Mouse (Mus musculus) lung, postnatal 25 days (tissue): ENCODE measurements at regions not wholly inside any gene's neighbourhood (a gene's known extent, or its start where the extent isn't known, plus 50 kb on each side); places are given as distances from the start of the nearest gene placed in this dataset.
A peak's percentile ranks its signal among the peaks of the same experiment; 100 is the strongest.

Experiments used
- DNase-seq: peaks from one replicate; pipeline ENCODE4 v3.0.0; 2022; ENCODE audit warnings: low spot score

DNA sequence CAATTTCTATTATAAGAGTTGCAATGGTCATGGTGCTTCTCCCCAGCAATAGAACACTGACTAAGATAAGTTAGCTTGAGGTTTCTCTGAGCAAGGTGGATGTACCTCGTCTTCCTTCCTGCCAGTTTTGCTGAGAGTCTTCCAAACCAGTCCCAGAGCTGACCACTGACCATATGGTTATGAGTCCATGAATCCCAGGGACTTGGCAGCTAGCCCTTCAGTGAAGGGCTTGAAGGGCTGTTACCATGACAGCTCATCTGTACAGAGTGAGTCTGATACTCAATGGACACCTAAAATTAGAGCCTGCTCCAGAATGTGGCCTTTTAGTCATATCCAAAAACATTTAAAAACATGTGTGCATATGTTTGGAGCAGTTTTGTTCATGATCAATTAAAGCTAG, 297.5 kb upstream of the Thsd7b start:
- no peak for DNase-seq

DNA sequence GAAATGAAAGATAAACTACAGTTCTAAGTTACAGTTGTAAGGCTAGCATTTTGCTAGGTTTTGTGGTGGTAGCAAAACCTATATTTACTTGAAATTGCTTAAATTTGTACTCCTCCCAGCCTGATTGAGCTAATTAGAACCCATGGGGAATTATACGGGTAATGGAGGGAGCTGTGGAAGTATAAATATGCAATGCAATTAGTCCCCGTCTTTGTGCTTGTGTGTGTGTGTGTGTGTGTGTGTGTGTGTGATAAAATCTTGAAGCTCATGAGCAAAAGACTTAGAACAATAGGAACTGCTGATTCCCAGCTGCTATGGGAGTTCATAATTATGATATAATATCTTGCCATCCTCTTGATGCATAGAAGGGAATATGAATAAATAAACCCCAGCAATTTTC, 321.7 kb upstream of the Thsd7b start:
- DNase-seq: no peak

DNA sequence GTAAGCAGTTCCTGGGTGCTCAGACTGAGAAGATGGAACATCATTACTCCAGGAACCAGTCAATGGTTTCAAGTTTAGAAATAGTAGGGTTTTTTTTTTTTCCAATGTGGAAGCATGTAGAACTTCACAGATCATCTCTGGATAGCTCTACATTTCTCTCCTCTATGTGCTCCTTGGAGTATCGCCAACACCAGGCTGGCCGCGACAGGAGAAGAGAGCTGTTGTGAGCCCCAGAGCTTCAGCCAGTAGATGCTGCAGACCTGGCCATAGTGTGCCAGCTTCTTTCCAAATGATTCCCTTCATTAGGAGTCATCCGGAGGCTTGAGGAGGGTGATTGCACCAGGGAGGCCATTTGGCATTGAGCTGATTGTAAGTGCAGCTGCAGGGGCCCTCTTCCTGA, 322.6 kb upstream of the Thsd7b start:
- no peak for DNase-seq

DNA sequence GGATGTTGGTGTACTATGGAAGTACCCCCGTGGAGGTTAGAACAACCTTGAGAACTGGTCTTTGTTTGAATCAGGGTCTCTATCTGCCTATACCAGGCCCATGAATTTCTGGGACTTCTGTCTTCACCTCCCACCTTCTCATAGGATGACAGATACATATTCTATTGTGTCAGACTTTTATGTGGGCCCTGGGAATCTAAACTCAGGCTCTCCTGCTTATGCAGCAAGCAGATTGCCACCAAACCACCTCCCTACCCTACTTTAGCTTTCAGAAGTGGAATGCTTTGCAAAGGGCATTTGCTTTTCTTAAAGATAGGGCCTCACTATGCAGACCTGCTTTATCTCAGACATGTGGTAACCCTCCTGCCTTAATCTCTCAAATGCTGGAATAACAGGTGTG, 322.7 kb upstream of the Cxcr4 start:
- no peak for DNase-seq

DNA sequence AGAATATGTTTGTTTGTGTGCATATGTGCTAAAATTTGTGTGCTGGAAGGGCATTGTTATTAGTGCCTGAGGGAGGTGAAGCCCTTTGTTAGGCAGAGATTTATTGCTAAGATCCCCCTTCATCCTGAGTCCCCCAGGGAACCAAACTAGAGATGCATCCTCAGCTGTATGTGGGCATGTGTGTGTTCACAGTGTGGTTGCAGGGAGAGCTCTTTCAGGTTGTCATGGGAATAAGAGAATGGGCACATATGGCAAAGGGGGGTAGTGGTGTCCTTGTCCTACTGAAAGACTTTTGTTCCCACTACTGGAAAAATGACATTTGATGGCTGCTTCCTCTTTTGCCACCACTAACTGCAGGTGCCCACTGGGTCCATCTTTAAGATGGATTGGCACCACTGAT, 320.4 kb upstream of the Cxcr4 start:
- DNase-seq: no peak

DNA sequence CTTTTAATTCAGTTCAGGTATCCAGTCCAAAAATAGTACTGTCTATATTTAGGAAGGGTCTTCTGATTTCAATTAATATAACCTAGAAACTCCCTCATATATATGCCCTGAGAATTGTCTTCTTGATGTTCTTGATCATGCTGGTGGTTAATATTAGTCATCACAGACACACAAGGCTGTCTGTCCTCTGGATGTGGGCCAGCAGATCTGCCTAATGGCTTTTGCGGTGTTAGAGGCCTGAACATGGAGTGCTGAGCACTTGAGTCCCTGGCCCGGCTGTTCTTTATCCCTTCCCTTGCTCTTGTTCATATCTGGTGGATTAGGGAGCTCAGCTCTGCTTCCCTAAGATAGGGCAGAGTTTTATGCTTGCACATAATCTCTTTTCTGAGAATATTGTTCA, 315.5 kb upstream of the Cxcr4 start:
- no peak for DNase-seq

DNA sequence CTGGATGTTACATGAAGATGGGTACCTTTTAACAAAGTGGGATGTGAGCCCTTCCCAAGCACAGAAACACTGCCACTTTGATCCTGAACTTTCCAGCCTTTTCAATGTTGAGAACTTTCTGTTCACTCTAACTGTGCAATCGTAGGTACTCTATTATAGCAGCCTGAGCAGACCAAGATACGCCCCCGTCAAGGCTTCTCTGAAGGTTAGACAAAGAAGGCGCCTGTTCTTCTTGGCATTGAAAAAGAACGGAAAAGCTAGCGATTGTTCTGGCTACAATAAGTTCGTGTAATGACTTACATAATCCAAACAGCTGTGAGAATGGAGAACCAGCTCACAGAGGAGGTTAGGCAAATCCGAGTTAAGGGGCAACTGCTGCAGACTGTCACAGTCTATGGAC, 305.9 kb upstream of the Cxcr4 start:
- no peak for DNase-seq

DNA sequence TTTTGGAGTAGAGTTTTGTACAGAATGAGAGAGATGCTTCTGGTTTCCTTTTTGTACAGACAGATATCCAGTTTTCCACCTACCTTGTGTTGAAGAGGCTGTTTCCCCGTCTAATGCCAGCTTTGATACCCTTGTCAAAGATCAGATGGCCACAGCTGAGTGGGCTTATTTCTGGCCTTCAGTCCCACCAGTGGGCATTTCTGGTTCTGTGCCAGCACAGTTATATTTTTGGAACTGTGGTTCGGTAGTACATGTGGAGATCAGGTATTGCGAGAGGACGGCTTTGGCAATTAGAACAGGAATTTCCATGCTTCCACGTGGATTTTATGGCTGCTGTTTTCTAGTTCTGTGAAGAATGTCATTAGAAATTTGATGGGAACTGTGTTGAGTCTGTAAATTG, 302.5 kb upstream of the Cxcr4 start:
- no peak for DNase-seq

DNA sequence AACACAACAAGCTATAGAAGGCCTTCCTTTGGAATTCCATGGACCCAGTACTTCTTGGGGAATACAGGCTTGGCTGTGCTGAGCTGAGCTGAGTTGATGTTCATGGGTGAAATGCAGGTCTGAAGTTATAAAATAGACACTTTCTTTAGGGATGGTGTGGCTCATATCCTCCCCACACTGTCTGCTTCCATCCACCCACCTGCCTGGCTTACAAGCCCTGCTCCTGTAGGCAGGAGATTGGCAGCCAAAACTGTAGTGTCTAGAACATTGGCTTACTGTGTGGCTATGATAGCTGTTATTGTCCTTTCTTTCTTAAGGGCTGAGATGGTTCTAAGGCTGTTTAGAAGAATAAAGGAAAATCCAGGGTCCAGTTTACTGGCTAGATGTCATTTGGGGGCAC, 286.2 kb upstream of the Cxcr4 start:
- no peak for DNase-seq

DNA sequence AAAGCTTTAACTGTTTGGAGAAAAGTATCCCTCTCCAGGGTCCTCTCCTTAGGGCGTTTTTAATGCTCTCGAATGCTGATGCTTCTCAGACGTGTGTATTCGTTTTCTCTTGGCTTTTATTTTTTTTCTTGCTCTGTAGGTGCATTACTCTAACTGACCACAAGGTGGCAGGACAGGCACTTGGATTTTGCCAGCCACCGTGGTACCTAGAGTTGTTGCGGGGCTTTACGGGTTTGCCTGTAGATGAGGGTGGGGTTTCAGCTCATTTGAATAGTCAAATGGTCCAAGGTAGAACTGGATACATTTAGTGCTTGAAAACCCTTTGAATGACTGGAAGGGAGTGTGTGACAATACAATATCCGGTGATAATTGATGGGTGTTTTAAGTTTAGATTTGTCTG, 283.2 kb upstream of the Cxcr4 start:
- peak; percentile 6 for DNase-seq

DNA sequence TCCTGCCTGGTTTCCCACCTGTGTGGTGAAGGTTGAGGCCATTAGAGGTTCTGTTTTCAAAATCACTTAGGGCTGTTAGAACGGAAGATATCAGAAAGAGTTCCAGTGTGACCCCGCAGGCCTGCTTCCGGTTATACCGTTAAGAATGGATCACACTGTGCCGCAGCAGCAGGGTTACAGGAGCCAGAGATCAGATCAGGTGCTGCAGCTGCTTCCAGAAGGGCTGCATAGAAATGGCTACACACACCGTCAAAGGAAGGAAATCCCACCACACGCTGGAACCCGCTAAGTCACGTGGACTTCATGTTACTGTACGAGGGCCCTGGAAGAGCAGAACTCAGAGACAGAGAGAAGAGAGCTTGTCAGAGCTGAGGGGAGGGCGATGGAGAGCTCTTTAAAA, 282.1 kb upstream of the Cxcr4 start:
- DNase-seq: no peak

DNA sequence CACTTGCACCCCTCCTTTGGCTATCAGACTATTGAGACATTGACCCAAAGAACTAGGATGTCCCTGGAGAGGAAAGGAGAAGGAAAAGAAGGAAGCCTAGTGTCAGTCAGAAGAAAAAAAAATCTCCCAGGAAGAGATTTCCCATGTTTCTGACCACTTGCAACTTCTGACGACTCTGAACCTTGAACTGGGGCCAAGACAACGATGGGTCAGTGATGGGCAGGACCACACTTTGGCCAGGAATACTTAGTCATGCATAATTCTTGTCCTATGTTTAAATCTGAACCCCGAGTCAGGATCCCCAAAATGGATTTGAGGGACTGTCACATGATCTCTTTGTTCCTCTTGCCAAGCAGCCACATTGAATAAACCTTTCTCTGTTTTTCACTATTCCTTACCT, 276.7 kb upstream of the Cxcr4 start:
- no peak for DNase-seq

DNA sequence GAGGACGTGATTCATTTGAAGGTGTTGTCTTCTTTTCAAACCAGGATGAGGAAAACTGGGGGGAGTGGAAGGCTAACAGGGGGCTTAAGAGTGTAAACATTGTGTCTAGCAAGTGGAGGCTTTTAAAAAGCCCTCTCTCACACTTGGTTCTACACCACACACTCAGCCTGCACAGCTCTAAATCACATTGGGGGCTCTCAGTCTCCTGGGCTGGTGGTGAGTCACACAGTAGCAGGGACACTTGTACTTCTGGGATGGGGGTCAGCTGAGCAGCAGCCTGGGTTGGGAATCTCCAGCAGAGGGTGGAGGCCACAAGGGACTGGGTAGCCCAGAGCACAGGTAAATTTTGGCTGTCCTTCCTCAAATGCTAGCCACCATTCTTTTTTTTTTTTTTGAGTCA, 268.4 kb upstream of the Cxcr4 start:
- DNase-seq: no peak

DNA sequence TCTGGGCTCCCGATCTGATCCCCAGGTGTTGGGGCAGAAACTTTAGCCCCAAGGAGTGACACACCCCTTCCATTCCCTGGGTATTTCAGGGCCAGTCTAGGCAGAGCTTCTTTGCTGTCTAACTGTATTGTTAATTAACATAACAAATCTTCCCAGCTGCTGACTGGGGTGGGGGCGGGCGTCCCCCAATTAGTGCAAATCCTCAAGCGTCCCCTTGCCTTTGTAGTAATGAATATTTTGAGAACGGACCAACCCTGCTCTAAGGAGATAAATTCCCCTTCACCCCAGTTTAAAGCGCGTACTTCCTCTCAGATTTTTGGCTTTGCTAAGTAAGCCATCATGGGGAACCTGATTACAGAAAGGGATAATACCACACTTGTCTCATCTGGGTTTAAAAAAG, 268.0 kb upstream of the Cxcr4 start:
- DNase-seq: no peak

DNA sequence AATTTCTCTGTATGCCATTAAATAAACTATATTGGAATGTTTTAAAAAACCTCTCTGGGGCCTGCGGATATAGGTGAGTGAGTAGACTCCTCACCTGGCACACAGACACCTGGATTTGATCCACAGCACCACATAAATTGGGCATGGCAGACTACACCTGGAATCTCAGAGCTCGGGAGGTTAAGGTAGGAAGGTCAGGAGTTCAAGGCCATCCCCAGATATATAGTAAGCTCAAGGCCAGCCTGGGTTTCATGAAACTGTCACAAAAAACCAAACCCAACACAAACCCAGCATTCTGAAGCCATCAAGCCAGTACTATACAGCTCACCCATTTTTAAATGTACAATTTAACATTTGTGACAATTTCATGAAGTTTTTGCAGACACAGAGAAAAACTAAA, 266.6 kb upstream of the Cxcr4 start:
- no peak for DNase-seq

DNA sequence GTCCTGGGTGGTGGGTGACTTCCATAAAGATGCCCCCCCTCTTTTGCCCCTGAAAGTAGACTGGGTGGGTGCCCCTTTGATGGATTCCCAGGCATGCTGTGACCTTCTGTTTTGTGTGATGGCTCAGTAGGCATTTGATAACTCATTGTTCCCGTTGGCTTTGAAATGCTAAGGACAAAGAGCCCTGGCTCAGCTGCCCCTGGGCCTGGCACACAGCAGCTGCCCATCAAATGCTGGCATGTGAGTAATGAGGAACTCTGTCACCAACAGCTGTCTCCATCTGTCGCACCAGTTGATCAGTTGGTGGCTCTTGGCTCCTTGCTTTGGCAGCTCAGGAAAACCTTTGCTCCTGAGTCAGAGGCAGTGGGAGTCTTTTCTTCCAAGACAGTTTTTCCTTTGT, 264.8 kb upstream of the Cxcr4 start:
- DNase-seq: no peak

DNA sequence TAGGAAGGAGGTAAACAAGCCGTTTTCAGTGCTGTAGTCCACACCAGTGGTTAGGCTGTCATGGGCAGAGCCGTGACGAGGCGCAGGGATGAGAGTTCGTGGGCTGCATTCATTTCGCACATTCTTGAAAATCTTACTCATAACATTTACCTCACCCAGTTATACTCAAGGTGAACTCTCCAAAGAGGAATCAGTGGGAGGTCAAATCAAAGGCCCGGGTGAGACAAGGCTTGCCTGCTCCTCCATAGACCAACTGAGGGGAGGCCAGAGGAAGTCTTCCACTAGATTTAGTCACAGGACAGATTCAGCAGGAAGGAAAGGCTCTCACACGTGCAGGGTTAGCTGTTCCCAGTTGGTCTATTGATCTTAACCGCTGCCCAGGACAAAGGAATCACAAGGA, 262.6 kb upstream of the Cxcr4 start:
- no peak for DNase-seq

DNA sequence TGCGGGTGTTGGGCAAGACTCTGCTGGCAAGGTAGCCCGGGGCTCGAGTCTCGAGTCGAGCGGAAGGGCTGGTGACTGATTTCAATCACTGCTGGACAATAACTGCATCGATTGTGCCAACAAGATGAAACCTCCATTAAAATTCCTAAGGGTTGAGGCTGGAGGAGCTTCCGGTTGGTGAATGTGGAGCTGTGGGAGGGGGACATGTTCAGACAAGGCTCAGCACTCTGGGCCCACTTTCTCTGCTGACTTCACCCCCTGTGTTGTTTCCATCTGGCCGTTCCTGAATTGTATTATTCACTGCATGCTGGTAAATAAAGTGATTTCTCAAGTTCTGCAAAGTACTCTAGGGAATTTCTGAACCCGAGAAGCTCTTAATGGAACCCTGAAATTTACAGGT, 261.2 kb upstream of the Cxcr4 start:
- DNase-seq: no peak

DNA sequence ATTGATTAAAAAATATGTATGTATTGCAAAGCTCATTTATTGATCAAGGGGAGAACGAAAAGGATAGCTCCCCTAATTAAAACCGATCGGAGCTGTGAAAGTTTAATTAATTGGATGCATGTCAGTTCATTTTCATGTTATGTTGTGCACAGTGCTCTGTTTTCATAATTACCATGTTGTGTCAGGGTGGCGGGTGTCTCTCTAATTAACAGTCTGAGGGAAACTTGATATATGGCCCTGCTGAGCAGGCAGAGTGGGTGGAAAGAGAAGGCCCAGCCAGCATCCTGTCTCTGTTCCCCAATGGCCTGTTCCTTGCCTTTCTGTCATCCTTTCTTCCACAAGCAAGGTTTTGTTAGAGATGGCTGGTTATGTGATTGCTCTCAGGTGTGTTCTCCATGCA, 245.3 kb upstream of the Cxcr4 start:
- DNase-seq: no peak

DNA sequence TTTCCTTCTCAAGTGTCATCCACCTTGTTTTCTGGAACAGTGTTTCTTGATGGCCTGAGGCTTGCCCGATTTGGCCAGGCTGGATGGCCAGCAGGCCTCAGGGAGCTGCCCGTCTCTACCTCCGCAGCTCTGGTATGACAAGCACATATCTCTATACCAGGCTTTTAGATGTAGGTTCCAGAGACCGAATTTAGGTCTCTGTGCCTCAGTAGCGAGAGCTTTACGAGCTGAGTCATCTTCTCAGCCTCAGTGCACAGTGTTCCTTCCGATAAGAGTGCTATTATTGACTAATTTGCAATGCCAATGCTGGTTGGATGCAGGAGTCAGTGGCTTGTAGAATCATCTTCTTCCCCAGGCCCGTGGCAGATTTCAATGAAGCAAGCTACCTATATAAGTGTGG, 243.4 kb upstream of the Cxcr4 start:
- no peak for DNase-seq

DNA sequence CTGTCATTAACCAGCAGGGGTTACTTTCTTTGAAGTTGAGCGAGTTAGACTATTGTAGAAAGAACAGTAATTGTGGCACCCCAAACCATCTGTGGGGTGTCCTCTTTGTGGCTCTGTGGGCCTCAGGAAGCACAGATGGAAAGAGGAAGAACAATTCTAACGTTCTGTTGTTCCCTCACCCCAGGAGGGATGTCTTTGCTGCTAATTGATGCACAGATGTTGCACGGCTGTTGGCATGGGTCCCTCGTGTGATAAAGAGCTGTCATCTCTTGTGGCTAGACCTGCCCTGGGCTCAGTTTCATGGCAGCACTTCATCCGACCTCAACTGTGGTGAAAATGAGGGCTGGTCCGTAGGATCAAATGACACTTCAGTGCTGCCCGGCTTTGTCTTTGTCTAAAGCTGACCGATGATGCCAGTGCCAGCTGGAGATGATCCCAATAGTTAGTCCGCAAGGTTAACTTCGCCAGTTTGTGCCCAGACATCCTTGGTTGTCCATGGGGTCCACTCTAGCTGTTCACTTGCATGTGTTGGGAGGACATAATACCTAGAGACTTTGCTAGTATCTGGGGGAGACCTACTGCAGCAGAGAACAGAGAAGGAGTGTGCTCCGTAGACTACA, 241.1 kb upstream of the Cxcr4 start:
- DNase-seq: no peak

DNA sequence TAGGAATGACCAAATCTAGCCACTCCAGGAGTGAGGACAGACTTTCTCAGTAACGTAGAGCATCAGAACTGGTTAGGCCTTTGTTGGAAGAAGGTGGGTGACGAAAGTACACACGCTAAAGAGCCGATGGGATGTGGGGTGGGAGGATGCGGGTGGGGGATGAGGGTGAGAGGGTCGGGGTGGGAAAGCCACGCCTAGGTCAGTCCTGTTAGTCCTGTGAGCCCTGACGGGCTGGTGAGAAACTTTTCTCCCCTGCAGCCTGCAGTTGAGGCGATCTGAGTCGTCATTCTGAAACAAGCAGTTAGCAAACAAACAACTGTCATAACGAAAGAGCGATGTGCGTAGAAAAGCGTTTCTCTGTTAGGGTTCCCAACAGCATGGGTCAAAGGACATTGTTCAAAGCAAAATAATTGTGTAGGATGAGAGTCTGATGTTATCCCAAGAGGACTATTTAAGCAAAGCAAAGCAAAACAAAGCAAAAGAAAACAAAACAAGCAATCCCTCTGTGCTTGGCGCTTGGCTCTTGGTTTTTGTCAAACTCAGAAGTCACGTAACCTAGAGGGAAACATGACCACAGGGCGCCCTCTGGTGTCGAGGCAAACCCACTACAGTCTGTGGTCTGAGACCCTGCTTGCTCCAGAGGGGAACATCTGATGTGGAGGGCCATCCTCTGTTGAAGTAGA, 240.2 kb upstream of the Cxcr4 start:
- peak; percentile 77 for DNase-seq

DNA sequence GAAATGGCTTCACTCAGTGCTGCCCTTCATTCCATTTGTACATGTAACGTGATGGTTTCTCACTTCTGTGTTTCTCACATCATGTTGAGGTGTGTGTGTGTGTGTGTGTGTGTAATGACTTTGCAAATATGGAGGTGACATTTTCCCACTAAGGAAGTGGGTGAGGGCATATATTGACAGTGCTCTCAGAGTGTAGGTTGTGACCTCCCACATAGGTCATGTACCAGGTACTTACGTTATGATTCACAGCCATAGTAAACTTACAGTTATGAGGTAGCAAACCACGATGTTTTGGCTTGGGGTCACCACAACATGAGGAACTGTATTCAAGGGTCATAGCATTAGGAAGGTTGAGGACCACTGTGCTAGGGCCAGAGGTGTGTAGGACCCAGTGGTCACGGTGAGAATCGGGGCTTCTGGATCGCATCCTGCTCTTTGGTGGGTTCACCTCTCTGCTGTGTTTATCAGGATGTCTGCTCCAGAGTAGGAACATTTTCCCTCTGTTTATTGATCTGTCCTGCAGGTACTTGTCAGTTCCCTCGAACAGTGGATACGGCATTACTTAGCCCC, 238.7 kb upstream of the Cxcr4 start:
- DNase-seq: no peak

DNA sequence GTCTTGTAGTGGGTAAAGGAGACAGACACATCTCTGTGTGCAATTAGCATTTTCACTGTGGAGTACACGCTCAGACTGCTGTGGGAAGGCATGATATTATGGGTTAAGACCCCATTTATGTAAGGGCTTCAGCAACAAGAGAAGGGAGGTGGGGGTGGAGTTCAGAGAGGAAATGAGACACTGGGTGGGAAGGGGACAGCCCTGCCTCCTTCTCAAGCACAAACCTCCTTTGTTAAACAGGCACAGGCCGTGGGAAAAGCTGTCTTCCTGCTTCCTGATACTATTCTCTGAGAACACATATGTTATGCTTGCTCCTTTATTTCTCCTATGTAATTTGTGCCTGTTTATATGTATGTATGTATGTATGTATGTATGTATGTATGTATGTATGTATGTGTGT, 237.4 kb upstream of the Cxcr4 start:
- peak; percentile 41 for DNase-seq
